Mouse (Mus musculus) neural tube, embryonic 11.5 days (tissue): ENCODE data around the gene Dcaf8. TPM values are rescaled to one million over a fixed set of nuclear protein-coding genes. Genes with fewer than 3 reads are reported as not detected.

Experiments used
- polyA plus RNA-seq: library from polyadenylated mRNA; unstranded; fragments of >200 nt; fragmentation: Nextera tagmentation; extraction: Ambion mirVana; gene quantifications from 2 replicates; pipeline ENCODE4 v1.2.1, GENCODE M21; 2014

Gene Dcaf8
- polyA plus RNA-seq, 1 experiment from 2014 or later, result 113 TPM

Other genes starting within 250 kb of the Dcaf8 start
- gene Slamf6, start 230.6 kb upstream of the Dcaf8 start, polyA plus RNA-seq, result 0.23 TPM in 1 of 2 replicates, not detected in the other
- 62.0 and 69.0 TPM in 2 replicates for gene Vangl2, start 119.6 kb upstream of the Dcaf8 start, polyA plus RNA-seq
- 13.8 and 15.7 TPM in 2 replicates for gene Nhlh1, start 90.5 kb upstream of the Dcaf8 start, polyA plus RNA-seq
- gene Copa, start 65.6 kb upstream of the Dcaf8 start, polyA plus RNA-seq, result 219 and 225 TPM in 2 replicates
- gene Ncstn, start 65.3 kb upstream of the Dcaf8 start, polyA plus RNA-seq, result 122 and 132 TPM in 2 replicates
- gene Pex19, start 21.3 kb upstream of the Dcaf8 start, polyA plus RNA-seq, result 182 and 185 TPM in 2 replicates
- gene Pea15a, start 58.7 kb downstream of the Dcaf8 start, polyA plus RNA-seq, result 249 and 272 TPM in 2 replicates
- gene Casq1, start 71.8 kb downstream of the Dcaf8 start, polyA plus RNA-seq, result 2.2 and 2.5 TPM in 2 replicates
- not detected in 2 replicates for gene Atp1a4, start 110.3 kb downstream of the Dcaf8 start, polyA plus RNA-seq
- gene Igsf8, start 113.6 kb downstream of the Dcaf8 start, polyA plus RNA-seq, result 121 and 142 TPM in 2 replicates
- gene Atp1a2, start 150.0 kb downstream of the Dcaf8 start, polyA plus RNA-seq, result 1.3 and 1.6 TPM in 2 replicates
- gene Kcnj9, start 181.2 kb downstream of the Dcaf8 start, polyA plus RNA-seq, result 0.30 and 0.84 TPM in 2 replicates
- gene Kcnj10, start 193.1 kb downstream of the Dcaf8 start, polyA plus RNA-seq, result 0.85 and 0.93 TPM in 2 replicates
- 14.2 and 15.1 TPM in 2 replicates for gene Pigm, start 228.5 kb downstream of the Dcaf8 start, polyA plus RNA-seq